Mouse (Mus musculus) heart, postnatal 0 days (tissue): ENCODE measurements around the gene Fsd1l. TPM values are rescaled to one million over a fixed set of nuclear protein-coding genes. Genes with fewer than 3 reads are reported as not detected.

Experiments
- ATAC-seq: fragments of 200-750 bp; cut with Nextera tagmentation; 2 replicates; pipeline ENCODE4 v1.8.0; 2017; ENCODE audit warnings: low read depth, moderate number of reproducible peaks, moderate library complexity; ENCODE audit not compliant: insufficient read depth
- DNase-seq: peaks from one replicate; pipeline ENCODE4 v3.0.0-alpha.2; 2016; ENCODE audit warnings: low spot score
- H3K27ac ChIP-seq: fragments of 300-500 bp; sonication (generic); 2 replicates; pipeline ENCODE4 v1.5.1; 2014; ENCODE audit warnings: low read depth, mild to moderate bottlenecking
- H3K27me3 ChIP-seq: fragments of 300-500 bp; sonication (generic); 2 replicates; pipeline ENCODE4 v1.6.1; 2014; ENCODE audit warnings: low read length, mixed read lengths; ENCODE audit not compliant: control insufficient read depth, insufficient read depth
- H3K36me3 ChIP-seq: fragments of 300-500 bp; sonication (generic); replicated peaks from 2 replicates; pipeline ENCODE4 v1.6.1; 2014; ENCODE audit warnings: low read length, mixed read lengths; ENCODE audit not compliant: control insufficient read depth, insufficient read depth
- H3K4me1 ChIP-seq: fragments of 300-500 bp; sonication (generic); 2 replicates; pipeline ENCODE4 v1.6.1; 2014; ENCODE audit warnings: antibody characterized with exemption; ENCODE audit not compliant: control insufficient read depth, insufficient read depth
- H3K4me2 ChIP-seq: fragments of 300-500 bp; sonication (generic); 2 replicates; pipeline ENCODE4 v1.6.1; 2014; ENCODE audit warnings: low read depth, mild to moderate bottlenecking, low read length, moderate library complexity
- H3K4me3 ChIP-seq: fragments of 300-500 bp; sonication (generic); 2 replicates; pipeline ENCODE4 v1.5.1; 2014; ENCODE audit warnings: low read depth, low read length
- H3K9ac ChIP-seq: fragments of 300-500 bp; sonication (generic); replicated peaks from 2 replicates; pipeline ENCODE4 v1.6.1; 2014; ENCODE audit warnings: low read depth, low read length, mixed read lengths
- H3K9me3 ChIP-seq: fragments of 300-500 bp; sonication (generic); replicated peaks from 2 replicates; pipeline ENCODE4 v1.6.1; 2016; ENCODE audit warnings: low read length; ENCODE audit not compliant: control insufficient read depth
- CTCF ChIP-seq: IDR thresholded peaks from 2 replicates; pipeline ENCODE4 v1.5.1; 2016; ENCODE audit warnings: antibody characterized with exemption, control low read depth, low read depth
- EP300 ChIP-seq: IDR thresholded peaks from 2 replicates; pipeline ENCODE4 v1.6.1; 2016; ENCODE audit warnings: antibody characterized with exemption, low read depth
- WGBS: fragments of 180-500 bp; shearing (Covaris S2); extraction: QIAGEN DNeasy Blood & Tissue Kit; methylation state at CpG from one replicate; pipeline ENCODE4 v1.1.7; 2014; 5-methylcytosine and 5-hydroxymethylcytosine counted together
- polyA plus RNA-seq: library from polyadenylated mRNA; unstranded; fragments of >200 nt; fragmentation: Nextera tagmentation; extraction: Ambion mirVana; gene quantifications from 2 replicates; pipeline ENCODE4 v1.2.1, GENCODE M21; 2015
- total RNA-seq: library from RNA; depleted of rRNA; stranded (reverse); fragments of >200 nt; gene quantifications from 2 replicates; pipeline ENCODE4 v1.2.3, GENCODE M21; 2014; ENCODE audit warnings: low replicate concordance; rRNA removed

Fsd1l gene
- total RNA-seq = 6.3 and 8.1 TPM in 2 replicates
- polyA plus RNA-seq = 7.0 and 7.8 TPM in 2 replicates

DNA sequence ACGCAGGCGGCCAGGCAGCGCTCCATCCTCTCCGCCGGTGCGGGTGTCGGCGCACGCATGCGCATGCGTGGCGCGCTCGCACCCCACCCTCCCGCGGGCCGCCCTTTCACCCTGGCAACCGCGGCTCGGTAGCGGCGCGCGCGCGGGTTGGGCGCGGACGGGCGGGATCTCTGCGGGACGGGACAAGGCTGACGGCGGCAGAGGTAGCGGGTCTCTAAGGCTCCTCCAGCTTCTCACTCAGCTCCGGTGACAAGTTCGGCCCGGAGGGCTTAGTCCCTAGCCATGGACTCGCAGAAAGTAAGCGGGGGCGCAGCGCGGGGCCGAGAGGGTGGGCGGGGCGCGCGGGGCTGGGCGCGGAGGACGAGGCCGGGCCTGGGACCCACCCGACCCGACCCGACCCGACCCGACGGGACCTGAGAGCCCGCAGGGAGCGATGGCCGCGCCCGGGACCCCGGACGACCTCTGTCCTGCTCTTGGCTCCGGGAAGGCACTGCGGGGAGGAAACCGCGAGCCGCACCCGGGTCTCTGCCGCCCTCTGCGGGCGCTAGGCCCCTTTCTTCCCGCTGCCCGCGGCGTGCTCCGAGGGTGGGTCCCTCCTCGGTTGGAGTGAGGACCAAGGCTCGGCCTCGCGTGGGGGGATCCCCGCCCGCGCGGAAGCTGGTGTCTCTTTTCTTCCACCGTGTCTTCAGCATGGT, at the start of gene Fsd1l:
TSS of gene Fsd1l (plus strand) at position 156 of the 695 bp plus-strand sequence.
- Histone ChIP-seq H3K4me2 (peak within 1 kb of the TSS; percentile 77), H3K4me3 (peak within 1 kb of the TSS; percentile 82), H3K9ac (peak within 1 kb of the TSS; percentile 81), H3K9me3 (no peaks in the 10 kb centered on the region), H3K27ac (peak within 1 kb of the TSS; percentile 61), H3K36me3 (no peaks in the 10 kb centered on the region), H3K27me3 (no peaks in the 10 kb centered on the region), H3K4me1 (peaks cover 8% of the 10 kb centered on the region)
- DNase-seq = peak; percentile 58
- peak; percentile 84 for ATAC-seq
- TF ChIP-seq EP300 (no peak), CTCF (peak; percentile 22; the same call in 1 of the 2 replicates)
- WGBS = under 1% methylated on average over 84 of the region's 88 CpGs

DNA sequence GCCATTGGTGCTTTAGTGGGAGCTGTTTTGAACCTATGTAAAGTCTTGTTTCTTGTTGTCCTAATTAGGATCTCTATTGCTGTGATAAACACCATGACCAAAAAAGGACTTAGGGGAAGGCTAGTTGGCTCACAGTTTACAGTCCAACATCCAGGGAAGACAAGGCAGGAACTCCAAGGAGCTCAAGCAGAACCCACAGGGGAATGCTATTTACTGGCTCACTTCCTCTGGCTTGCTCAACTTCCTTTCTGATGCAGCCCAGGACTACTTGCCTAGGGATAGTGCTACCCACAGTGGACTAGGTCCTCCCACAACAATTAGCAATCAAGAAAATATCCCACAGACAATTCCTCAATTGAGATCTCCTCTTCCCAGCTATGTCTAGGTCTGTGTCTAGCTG, 43.6 kb upstream of the Fsd1l start:
- TF ChIP-seq CTCF = no peak
- TF ChIP-seq EP300 = no peak
- Histone ChIP-seq H3K36me3 (no peaks in the 10 kb centered on the region), H3K4me1 (peaks cover 5% of the 10 kb centered on the region; the same call in 1 of the 2 replicates), H3K4me2 (no peak overlapping the region), H3K9me3 (no peaks in the 10 kb centered on the region), H3K27me3 (no peaks in the 10 kb centered on the region), H3K9ac (no peak overlapping the region), H3K4me3 (no peak overlapping the region), H3K27ac (no peak overlapping the region)
- ATAC-seq = no peak
- DNase-seq = no peak

DNA sequence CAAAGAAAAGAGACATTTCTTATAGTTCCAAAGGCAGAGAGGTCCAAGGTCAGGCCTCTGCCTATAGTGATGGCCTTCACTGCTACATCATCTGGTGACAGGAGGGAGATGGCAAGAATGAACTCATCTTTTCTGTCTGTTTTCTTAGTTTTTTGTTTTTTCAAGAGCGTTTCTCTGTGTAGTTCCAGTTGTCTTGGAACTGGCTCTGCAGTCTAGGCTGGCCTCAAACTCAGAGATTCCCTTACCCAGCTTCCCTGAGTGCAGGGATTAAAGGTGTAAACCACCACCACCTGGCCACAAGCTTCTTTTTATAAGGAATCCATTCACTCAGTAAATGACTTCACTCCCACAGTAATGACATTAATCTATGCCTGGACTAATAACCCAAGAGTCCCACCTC, 42.3 kb upstream of the Fsd1l start:
- no peak for ATAC-seq
- TF ChIP-seq CTCF (no peak), EP300 (no peak)
- H3K4me3 ChIP-seq = no peak overlapping the region
- no peak overlapping the region for H3K9ac ChIP-seq
- WGBS = 68% methylated on average over 1 of the region's 1 CpGs
- no peak for DNase-seq
- no peak overlapping the region for H3K27ac ChIP-seq
- no peak overlapping the region for H3K4me2 ChIP-seq
- no peaks in the 10 kb centered on the region for H3K27me3 ChIP-seq
- no peaks in the 10 kb centered on the region for H3K36me3 ChIP-seq
- H3K4me1 ChIP-seq = peaks cover 5% of the 10 kb centered on the region; the same call in 1 of the 2 replicates
- H3K9me3 ChIP-seq = no peaks in the 10 kb centered on the region

DNA sequence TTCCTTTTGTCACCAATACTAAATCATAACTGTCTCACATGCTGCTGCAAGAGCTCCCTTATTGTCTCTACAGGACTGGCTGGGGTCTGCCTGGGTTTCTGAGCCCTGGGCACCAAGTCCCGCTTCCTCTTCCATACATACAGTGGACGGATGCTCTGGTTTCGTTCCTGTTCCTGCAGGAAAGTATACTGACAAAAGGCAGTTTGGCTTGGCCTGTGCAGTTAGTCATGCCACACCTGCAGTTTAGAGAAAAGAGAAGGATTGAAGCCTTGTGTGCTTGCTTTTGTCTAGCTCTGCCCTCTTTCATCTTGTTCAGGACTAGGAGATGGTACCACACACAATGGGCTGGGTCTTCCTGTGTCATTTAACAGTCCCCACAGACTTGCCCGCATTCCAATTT, 41.8 kb upstream of the Fsd1l start:
- DNase-seq (no peak), ATAC-seq (no peak)
- peaks cover 5% of the 10 kb centered on the region; the same call in 1 of the 2 replicates for H3K4me1 ChIP-seq
- H3K27me3 ChIP-seq = no peaks in the 10 kb centered on the region
- no peaks in the 10 kb centered on the region for H3K9me3 ChIP-seq
- 74% methylated on average over 4 of the region's 4 CpGs for WGBS
- no peaks in the 10 kb centered on the region for H3K36me3 ChIP-seq
- no peak for TF ChIP-seq CTCF
- H3K27ac ChIP-seq = no peak overlapping the region
- no peak overlapping the region for H3K9ac ChIP-seq
- H3K4me3 ChIP-seq = no peak overlapping the region
- H3K4me2 ChIP-seq = no peak overlapping the region

DNA sequence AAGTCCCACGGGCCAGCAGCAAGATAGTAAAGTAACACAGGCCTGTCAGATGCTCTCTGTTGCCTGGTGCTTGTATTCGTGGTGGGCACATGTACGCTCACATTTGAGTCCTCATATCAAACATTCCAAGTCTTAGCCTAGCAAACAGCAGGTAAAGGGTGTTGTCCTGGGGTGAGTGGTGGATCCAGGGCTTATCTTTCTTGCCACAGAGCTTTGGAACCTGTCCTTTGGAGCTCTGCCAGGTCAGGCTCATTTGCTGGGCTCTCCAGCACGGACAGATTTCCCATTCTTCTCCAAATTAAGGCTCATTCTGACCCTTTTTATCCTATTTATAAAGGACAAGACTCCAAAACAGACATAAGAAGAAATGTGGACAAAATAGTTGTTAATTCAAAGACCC, 41.1 kb upstream of the Fsd1l start:
- ATAC-seq = no peak
- H3K9ac ChIP-seq = no peak overlapping the region
- H3K4me1 ChIP-seq = peaks cover 5% of the 10 kb centered on the region; the same call in 1 of the 2 replicates
- no peaks in the 10 kb centered on the region for H3K9me3 ChIP-seq
- no peak overlapping the region for H3K27ac ChIP-seq
- H3K36me3 ChIP-seq = no peaks in the 10 kb centered on the region
- no peak overlapping the region for H3K4me3 ChIP-seq
- 40% methylated on average over 4 of the region's 4 CpGs for WGBS
- no peak overlapping the region for H3K4me2 ChIP-seq
- H3K27me3 ChIP-seq = no peaks in the 10 kb centered on the region
- no peak for TF ChIP-seq EP300
- no peak for TF ChIP-seq CTCF
- no peak for DNase-seq
